Mouse (Mus musculus): ENCODE results near the gene Manbal. TPM values are rescaled to one million over a fixed set of nuclear protein-coding genes. Genes with fewer than 3 reads are reported as not detected.

The Manbal gene
- polyA plus RNA-seq, 1 experiment from 2014 or later, result 60.9 TPM

DNA sequence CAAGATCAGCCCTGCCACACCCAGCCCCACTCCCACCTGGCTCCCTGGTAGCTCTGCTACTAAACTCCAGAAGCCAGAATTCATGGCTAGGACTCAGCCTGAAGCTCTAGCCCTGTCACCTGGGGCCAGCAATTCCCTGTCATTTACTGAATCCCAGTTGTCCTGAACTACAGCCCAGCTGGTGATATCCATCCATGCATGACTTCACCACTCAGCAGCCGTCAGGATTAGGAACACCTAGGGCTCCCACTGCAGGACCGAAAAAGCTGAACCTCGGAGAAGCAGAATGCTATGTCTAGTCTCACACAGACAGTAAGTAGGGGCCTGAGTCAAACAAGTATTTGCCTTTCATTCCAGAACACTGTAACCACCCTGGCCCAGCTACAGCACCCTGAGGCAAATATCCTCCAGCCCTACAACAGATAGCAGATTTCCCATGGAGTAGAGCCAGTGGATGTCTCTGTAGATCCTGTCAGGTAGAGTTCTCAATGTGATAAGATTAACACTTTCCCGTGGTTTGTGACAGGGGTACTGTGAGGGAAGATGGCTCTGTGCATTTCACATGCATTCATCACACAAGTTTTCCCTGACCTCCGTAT is 25.0 kb upstream of the Manbal start:
- Histone ChIP-seq H3K4me3 (ENCODE audit: low read depth, low read length) (no peak overlapping the region), H3K9ac (ENCODE audit: low read depth, low read length) (no peak overlapping the region), H3K27me3 (replicated peaks; ENCODE audit: control insufficient read depth, insufficient read depth, low read length) (no peaks in the 10 kb centered on the region), H3K9me3 (ENCODE audit: control insufficient read depth) (no peaks in the 10 kb centered on the region), H3K36me3 (ENCODE audit: control insufficient read depth, insufficient read depth) (no peaks in the 10 kb centered on the region), H3K4me2 (replicated peaks; ENCODE audit: low read depth) (no peak overlapping the region), H3K4me1 (replicated peaks; ENCODE audit: control insufficient read depth, insufficient read depth, low read length) (no peaks in the 10 kb centered on the region), H3K27ac (ENCODE audit: low read depth, low read length) (no peak overlapping the region)
- no peak for TF ChIP-seq CTCF (IDR thresholded peaks at IDR 0.05; ENCODE audit: low read depth)
- WGBS, result 64% methylated on average over 5 of the region's 5 CpGs
- no peak for ATAC-seq

DNA sequence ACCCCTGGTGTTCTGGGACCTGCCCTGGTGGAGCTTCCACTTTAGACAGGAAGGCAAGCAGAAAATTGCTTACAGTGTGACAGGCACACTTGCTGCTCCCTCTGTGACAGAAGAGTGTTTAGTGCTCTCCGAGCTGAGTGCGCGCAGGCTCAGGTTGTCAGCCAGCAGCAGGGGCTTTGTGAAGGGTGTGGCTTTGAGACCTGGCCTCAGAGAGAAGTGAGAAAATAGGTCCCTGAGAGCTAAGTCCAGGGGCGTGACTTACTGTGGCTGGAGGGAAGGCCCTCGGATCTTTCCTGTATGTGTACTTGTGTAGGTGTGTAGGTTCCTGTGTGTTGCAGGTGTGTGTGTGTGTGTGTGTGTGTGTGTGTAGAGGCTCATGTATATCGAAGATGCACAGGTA is 24.1 kb upstream of the Manbal start:
- no peak overlapping the region for H3K4me2 ChIP-seq (replicated peaks; ENCODE audit: low read depth)
- no peak overlapping the region for H3K9ac ChIP-seq (ENCODE audit: low read depth, low read length)
- no peak for TF ChIP-seq CTCF (IDR thresholded peaks at IDR 0.05; ENCODE audit: low read depth)
- no peaks in the 10 kb centered on the region for H3K4me1 ChIP-seq (replicated peaks; ENCODE audit: control insufficient read depth, insufficient read depth, low read length)
- H3K27ac ChIP-seq (ENCODE audit: low read depth, low read length), result no peak overlapping the region
- ATAC-seq, result no peak
- no peaks in the 10 kb centered on the region for H3K27me3 ChIP-seq (replicated peaks; ENCODE audit: control insufficient read depth, insufficient read depth, low read length)
- no peaks in the 10 kb centered on the region for H3K9me3 ChIP-seq (ENCODE audit: control insufficient read depth)
- 43% methylated on average over 6 of the region's 6 CpGs for WGBS
- H3K36me3 ChIP-seq (ENCODE audit: control insufficient read depth, insufficient read depth), result no peaks in the 10 kb centered on the region
- no peak overlapping the region for H3K4me3 ChIP-seq (ENCODE audit: low read depth, low read length)

DNA sequence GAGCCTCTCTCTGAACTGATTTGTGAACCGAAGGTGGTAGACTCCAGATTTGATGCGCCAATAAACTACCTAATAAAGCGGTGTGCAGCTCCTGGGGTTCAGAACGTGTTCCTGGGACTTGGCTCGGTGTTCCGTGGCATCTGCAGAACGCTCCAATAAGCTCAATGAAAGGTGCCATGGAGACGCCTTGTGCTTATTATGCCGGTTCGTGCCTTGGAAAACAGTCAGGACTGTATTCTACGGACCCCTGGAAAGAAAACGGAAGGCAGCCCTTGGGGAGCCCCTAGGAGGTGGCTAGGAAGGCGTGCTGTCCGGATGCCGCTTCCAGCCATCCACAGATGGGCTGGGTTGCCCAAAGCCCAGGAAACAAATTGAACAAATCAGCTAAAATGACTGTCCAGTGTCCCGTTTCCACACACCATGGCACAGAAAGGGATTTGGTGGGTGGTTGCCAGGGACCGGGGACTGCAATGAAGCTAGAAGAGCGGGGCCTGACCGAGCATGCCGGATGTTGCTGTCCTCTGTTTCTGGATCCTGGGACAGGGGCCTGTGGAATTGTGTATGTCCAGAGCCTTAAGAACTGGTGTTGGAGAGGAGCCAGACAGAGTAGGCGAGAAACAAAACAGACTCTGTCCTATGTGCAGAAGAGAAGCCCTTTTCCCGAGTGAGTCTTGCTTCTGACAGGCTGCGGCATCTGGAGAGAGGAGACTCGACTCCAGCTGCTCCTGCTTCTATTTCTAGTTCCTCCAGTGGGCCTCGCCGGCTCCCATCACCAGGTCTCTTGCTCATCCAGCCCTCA is 19.8 kb upstream of the Manbal start, which contains the start of gene Ghrh:
TSS of gene Ghrh (minus strand) at position 146 of the 799 bp plus-strand sequence.
- peak; percentile 28; the same call in 1 of the 2 replicates for ATAC-seq
- no peak within 1 kb of the TSS; the same call in 1 of the 2 replicates for H3K9ac ChIP-seq (ENCODE audit: low read depth, low read length)
- H3K4me3 ChIP-seq (ENCODE audit: low read depth, low read length), result no peak within 1 kb of the TSS
- no peaks in the 10 kb centered on the region for H3K36me3 ChIP-seq (ENCODE audit: control insufficient read depth, insufficient read depth)
- WGBS, result 75% methylated on average over 26 of the region's 26 CpGs
- no peaks in the 10 kb centered on the region for H3K9me3 ChIP-seq (ENCODE audit: control insufficient read depth)
- no peaks in the 10 kb centered on the region for H3K4me1 ChIP-seq (replicated peaks; ENCODE audit: control insufficient read depth, insufficient read depth, low read length)
- TF ChIP-seq CTCF (IDR thresholded peaks at IDR 0.05; ENCODE audit: low read depth), result no peak
- H3K27ac ChIP-seq (ENCODE audit: low read depth, low read length), result peak within 1 kb of the TSS; percentile 57
- H3K4me2 ChIP-seq (replicated peaks; ENCODE audit: low read depth), result no peak within 1 kb of the TSS
- H3K27me3 ChIP-seq (replicated peaks; ENCODE audit: control insufficient read depth, insufficient read depth, low read length), result no peaks in the 10 kb centered on the region

DNA sequence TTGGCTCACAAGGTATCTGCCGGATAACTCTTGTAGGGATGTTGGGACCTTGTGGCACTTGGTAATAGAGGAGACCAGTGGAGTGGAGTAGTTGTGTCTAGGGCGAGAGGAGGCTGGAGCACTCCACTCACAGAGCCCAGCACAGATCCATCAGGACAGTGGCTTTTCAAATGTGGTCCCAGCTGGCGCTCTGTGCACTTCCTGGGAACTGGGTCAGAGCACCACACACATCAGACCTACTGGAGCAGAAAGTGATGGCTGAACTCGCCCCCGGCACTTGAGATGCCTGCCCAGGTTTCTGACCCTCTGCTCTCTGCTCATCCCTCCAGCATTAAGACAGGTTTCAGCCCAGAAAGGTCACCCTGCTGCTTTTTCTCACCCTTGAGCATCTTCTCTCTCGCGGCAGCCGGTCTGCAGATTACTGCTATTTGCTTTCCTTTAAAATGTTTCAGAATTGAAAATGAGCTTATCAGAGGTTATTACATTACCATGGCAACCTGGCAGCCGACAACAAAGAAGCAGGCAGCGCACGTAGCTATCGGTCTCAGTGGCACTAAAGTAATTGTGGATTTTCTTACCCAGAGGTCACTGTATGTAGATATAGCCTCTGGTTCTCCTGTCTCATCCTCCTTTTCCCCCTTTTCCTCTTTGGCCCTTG is 18.1 kb upstream of the Manbal start:
- Histone ChIP-seq H3K9ac (ENCODE audit: low read depth, low read length) (no peak overlapping the region), H3K27ac (ENCODE audit: low read depth, low read length) (no peak overlapping the region)
- no peak for ATAC-seq

DNA sequence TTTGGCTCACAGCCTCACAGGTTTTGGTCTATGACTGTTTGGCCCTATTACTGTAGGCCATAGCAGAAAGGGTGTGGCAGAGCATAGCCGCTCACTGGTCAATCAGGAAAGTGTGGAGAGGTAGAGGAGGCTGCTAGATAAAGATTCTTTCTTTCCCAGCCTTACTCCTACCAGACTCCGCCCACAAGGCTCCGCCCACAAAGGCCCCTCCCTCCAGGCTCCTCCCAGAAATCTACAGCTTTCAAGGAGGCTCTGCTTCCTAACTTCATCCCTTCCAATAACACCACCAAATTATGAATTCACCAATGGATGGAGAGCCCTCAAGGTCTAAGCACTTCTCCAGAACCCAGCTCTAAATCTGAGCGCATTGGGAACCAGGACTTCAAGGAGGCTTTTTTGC is 14.2 kb upstream of the Manbal start:
- no peak for TF ChIP-seq CTCF (IDR thresholded peaks at IDR 0.05; ENCODE audit: low read depth)
- no peak overlapping the region for H3K9ac ChIP-seq (ENCODE audit: low read depth, low read length)
- ATAC-seq, result no peak
- H3K9me3 ChIP-seq (ENCODE audit: control insufficient read depth), result no peaks in the 10 kb centered on the region
- no peak overlapping the region for H3K4me3 ChIP-seq (ENCODE audit: low read depth, low read length)
- WGBS, result 60% methylated on average over 4 of the region's 4 CpGs
- no peaks in the 10 kb centered on the region for H3K4me1 ChIP-seq (replicated peaks; ENCODE audit: control insufficient read depth, insufficient read depth, low read length)
- no peak overlapping the region for H3K4me2 ChIP-seq (replicated peaks; ENCODE audit: low read depth)
- no peak overlapping the region for H3K27ac ChIP-seq (ENCODE audit: low read depth, low read length)
- no peaks in the 10 kb centered on the region for H3K36me3 ChIP-seq (ENCODE audit: control insufficient read depth, insufficient read depth)
- H3K27me3 ChIP-seq (replicated peaks; ENCODE audit: control insufficient read depth, insufficient read depth, low read length), result no peaks in the 10 kb centered on the region

More for the DNA sequence above, 18.1 kb upstream of the Manbal start:
- Histone ChIP-seq H3K4me1 (replicated peaks; ENCODE audit: control insufficient read depth, insufficient read depth, low read length) (no peaks in the 10 kb centered on the region), H3K27me3 (replicated peaks; ENCODE audit: control insufficient read depth, insufficient read depth, low read length) (no peaks in the 10 kb centered on the region), H3K9me3 (ENCODE audit: control insufficient read depth) (no peaks in the 10 kb centered on the region), H3K36me3 (ENCODE audit: control insufficient read depth, insufficient read depth) (no peaks in the 10 kb centered on the region), H3K4me2 (replicated peaks; ENCODE audit: low read depth) (no peak overlapping the region), H3K4me3 (ENCODE audit: low read depth, low read length) (no peak overlapping the region)
- WGBS, result 47% methylated on average over 12 of the region's 12 CpGs
- no peak for TF ChIP-seq CTCF (IDR thresholded peaks at IDR 0.05; ENCODE audit: low read depth)

GRCm38 (mm10) chr2:157354106-157354505 is 13.3 kb upstream of the Manbal start:
- H3K36me3 ChIP-seq (ENCODE audit: control insufficient read depth, insufficient read depth), result no peaks in the 10 kb centered on the region
- H3K4me1 ChIP-seq (replicated peaks; ENCODE audit: control insufficient read depth, insufficient read depth, low read length), result no peaks in the 10 kb centered on the region
- TF ChIP-seq CTCF (IDR thresholded peaks at IDR 0.05; ENCODE audit: low read depth), result no peak
- H3K9me3 ChIP-seq (ENCODE audit: control insufficient read depth), result no peaks in the 10 kb centered on the region
- H3K4me2 ChIP-seq (replicated peaks; ENCODE audit: low read depth), result no peak overlapping the region
- H3K4me3 ChIP-seq (ENCODE audit: low read depth, low read length), result no peak overlapping the region
- H3K9ac ChIP-seq (ENCODE audit: low read depth, low read length), result no peak overlapping the region
- WGBS, result 71% methylated on average over 3 of the region's 3 CpGs
- ATAC-seq, result no peak
- H3K27me3 ChIP-seq (replicated peaks; ENCODE audit: control insufficient read depth, insufficient read depth, low read length), result no peaks in the 10 kb centered on the region
- no peak overlapping the region for H3K27ac ChIP-seq (ENCODE audit: low read depth, low read length)
